Mouse (Mus musculus): ENCODE data around the gene Gm49321.

GRCm38 (mm10) chr12:73948415-73948814 is 11.0 kb downstream of the Gm49321 start:
- TF ChIP-seq POLR2A (IDR thresholded peaks at IDR 0.05; ENCODE audit: low read depth, low read length) (no peak), CTCF (IDR thresholded peaks at IDR 0.05; ENCODE audit: borderline replicate concordance, insufficient read depth, low read length) (no peak)
